8 mouse cellular contexts compared by ENCODE assay signal in genomic region chr19:5023621-5024479, GRCm38 (mm10). TPM values are rescaled to one million over a fixed set of nuclear protein-coding genes. Genes with fewer than 3 reads are reported as not detected.
DNase-seq lines count a peak whose midpoint lies in the region; ATAC-seq lines count a peak whose summit lies in the region.

Gene Slc29a2 (plus strand): TSS chr19:5023860.

- peak within 1 kb of the TSS; percentile 73 for H3K27ac ChIP-seq in forebrain, embryonic 11.5 days (ENCODE audit: low read depth, low read length)
- peak within 1 kb of the TSS; percentile 96 for H3K27ac ChIP-seq in heart, embryonic 16.5 days (ENCODE audit: low read length)
- H3K27ac ChIP-seq in liver, embryonic 15.5 days (replicated peaks) = peak within 1 kb of the TSS; percentile 77
- peak within 1 kb of the TSS; percentile 81 for H3K27ac ChIP-seq in neural tube, embryonic 11.5 days (ENCODE audit: low read depth, low read length)
- peak within 1 kb of the TSS; percentile 90 for H3K27ac ChIP-seq in stomach, embryonic 16.5 days (ENCODE audit: low read length)

- peak; percentile 67 to 80 for DNase-seq in CD8-positive naive resting alpha-beta T cell, adult 2 months (ENCODE audit: low read depth in 2 of 2, low spot score in 2 of 2)
- DNase-seq in c-Kit-positive CD71-negative TER-119-negative erythroid progenitor cells, embryonic 14.5 days (ENCODE audit: low read depth) = peak; percentile 84
- peak; percentile 96 for DNase-seq in forebrain, embryonic 11.5 days (ENCODE audit: low spot score)
- DNase-seq in kidney, postnatal 36 days = peak; percentile 95 to 96
- DNase-seq in neural tube, embryonic 11.5 days (ENCODE audit: low spot score) = peak; percentile 93

- 0 out of 2 replicates have a peak, but pooled peaks cover 2% of the 10 kb centered on the region for H3K4me1 ChIP-seq in forebrain, embryonic 11.5 days (replicated peaks; ENCODE audit: control insufficient read depth, insufficient read depth, low read length)
- peaks cover 6% of the 10 kb centered on the region for H3K4me1 ChIP-seq in heart, embryonic 16.5 days (ENCODE audit: control insufficient read depth, insufficient read depth, low read length)
- H3K4me1 ChIP-seq in liver, embryonic 15.5 days (replicated peaks) = peaks cover 20% of the 10 kb centered on the region
- peaks cover 6% of the 10 kb centered on the region; the same call in 1 of the 2 replicates for H3K4me1 ChIP-seq in neural tube, embryonic 11.5 days (ENCODE audit: control insufficient read depth, insufficient read depth, low read length)
- H3K4me1 ChIP-seq in stomach, embryonic 16.5 days (ENCODE audit: control insufficient read depth, insufficient read depth, low read length) = 0 out of 2 replicates have a peak, but pooled peaks cover 3% of the 10 kb centered on the region

- under 1% methylated on average over 61 of the region's 62 CpGs for WGBS in forebrain, embryonic 11.5 days
- under 1% methylated on average over 62 of the region's 62 CpGs for WGBS in heart, embryonic 16.5 days
- under 1% methylated on average over 62 of the region's 62 CpGs for WGBS in liver, embryonic 15.5 days (ENCODE audit: insufficient replicate concordance)
- under 1% methylated on average over 62 of the region's 62 CpGs for WGBS in neural tube, embryonic 11.5 days
- WGBS in stomach, embryonic 16.5 days = under 1% methylated on average over 59 of the region's 62 CpGs

- H3K36me3 ChIP-seq in forebrain, embryonic 11.5 days (ENCODE audit: control insufficient read depth, insufficient read depth, low read length) = no peaks in the 10 kb centered on the region; the same call in 1 of the 2 replicates
- H3K36me3 ChIP-seq in heart, embryonic 16.5 days (ENCODE audit: control insufficient read depth, insufficient read depth) = peaks cover 18% of the 10 kb centered on the region
- H3K36me3 ChIP-seq in liver, embryonic 15.5 days (replicated peaks) = no peaks in the 10 kb centered on the region
- no peaks in the 10 kb centered on the region for H3K36me3 ChIP-seq in neural tube, embryonic 11.5 days (ENCODE audit: control insufficient read depth, insufficient read depth, low read length)
- H3K36me3 ChIP-seq in stomach, embryonic 16.5 days (ENCODE audit: control insufficient read depth, insufficient read depth, low read length) = no peaks in the 10 kb centered on the region

- H3K27me3 ChIP-seq in forebrain, embryonic 11.5 days (ENCODE audit: control insufficient read depth, insufficient read depth, low read length) = no peaks in the 10 kb centered on the region
- H3K27me3 ChIP-seq in heart, embryonic 16.5 days (ENCODE audit: control insufficient read depth, insufficient read depth, low read length) = no peaks in the 10 kb centered on the region
- 0 out of 2 replicates have a peak, but pooled peaks cover 5% of the 10 kb centered on the region for H3K27me3 ChIP-seq in liver, embryonic 15.5 days
- H3K27me3 ChIP-seq in neural tube, embryonic 11.5 days (ENCODE audit: control insufficient read depth, insufficient read depth, low read length) = no peaks in the 10 kb centered on the region
- H3K27me3 ChIP-seq in stomach, embryonic 16.5 days (ENCODE audit: control insufficient read depth, insufficient read depth, low read length) = no peaks in the 10 kb centered on the region

- H3K9ac ChIP-seq in forebrain, embryonic 11.5 days (ENCODE audit: low read length) = peak within 1 kb of the TSS; percentile 82
- peak within 1 kb of the TSS; percentile 90 for H3K9ac ChIP-seq in heart, embryonic 16.5 days (ENCODE audit: low read length)
- H3K9ac ChIP-seq in liver, embryonic 15.5 days = peak within 1 kb of the TSS; percentile 62
- peak within 1 kb of the TSS; percentile 85 for H3K9ac ChIP-seq in neural tube, embryonic 11.5 days (ENCODE audit: low read length)
- H3K9ac ChIP-seq in stomach, embryonic 16.5 days (ENCODE audit: low read length) = peak within 1 kb of the TSS; percentile 87

- peak within 1 kb of the TSS; percentile 49 for H3K4me3 ChIP-seq in forebrain, embryonic 11.5 days (ENCODE audit: low read depth, low read length)
- H3K4me3 ChIP-seq in heart, embryonic 16.5 days (ENCODE audit: low read length) = peak within 1 kb of the TSS; percentile 84
- H3K4me3 ChIP-seq in liver, embryonic 15.5 days (replicated peaks) = peak within 1 kb of the TSS; percentile 71
- peak within 1 kb of the TSS; percentile 61 for H3K4me3 ChIP-seq in neural tube, embryonic 11.5 days (ENCODE audit: low read depth, low read length)
- peak within 1 kb of the TSS; percentile 67 for H3K4me3 ChIP-seq in stomach, embryonic 16.5 days (replicated peaks; ENCODE audit: low read length)

- H3K9me3 ChIP-seq in forebrain, embryonic 11.5 days (ENCODE audit: control insufficient read depth, low read length) = no peaks in the 10 kb centered on the region
- H3K9me3 ChIP-seq in heart, embryonic 16.5 days (replicated peaks; ENCODE audit: control insufficient read depth, low read length) = no peaks in the 10 kb centered on the region
- H3K9me3 ChIP-seq in liver, embryonic 15.5 days (replicated peaks) = no peaks in the 10 kb centered on the region
- H3K9me3 ChIP-seq in neural tube, embryonic 11.5 days (ENCODE audit: control insufficient read depth, low read length) = no peaks in the 10 kb centered on the region
- H3K9me3 ChIP-seq in stomach, embryonic 16.5 days (replicated peaks; ENCODE audit: control insufficient read depth, low read length) = no peaks in the 10 kb centered on the region

- H3K4me2 ChIP-seq in forebrain, embryonic 11.5 days (ENCODE audit: low read depth, low read length, severe bottlenecking) = peak within 1 kb of the TSS; percentile 84
- peak within 1 kb of the TSS; percentile 91 for H3K4me2 ChIP-seq in heart, embryonic 16.5 days (ENCODE audit: low read depth, low read length)
- peak within 1 kb of the TSS; percentile 95 for H3K4me2 ChIP-seq in liver, embryonic 15.5 days
- peak within 1 kb of the TSS; percentile 86 for H3K4me2 ChIP-seq in neural tube, embryonic 11.5 days (ENCODE audit: low read depth)
- H3K4me2 ChIP-seq in stomach, embryonic 16.5 days (ENCODE audit: low read depth, low read length) = peak within 1 kb of the TSS; percentile 86

- peak; percentile 96 for ATAC-seq in forebrain, embryonic 11.5 days (replicated peaks; ENCODE audit: low FRiP score)
- peak; percentile 97 for ATAC-seq in heart, embryonic 16.5 days (replicated peaks; ENCODE audit: extremely low read depth, insufficient read depth, low FRiP score)
- peak; percentile 86 for ATAC-seq in liver, embryonic 15.5 days (ENCODE audit: insufficient read depth)
- ATAC-seq in neural tube, embryonic 11.5 days (ENCODE audit: insufficient read depth, low FRiP score, low TSS enrichment) = peak; percentile 95
- peak; percentile 98 for ATAC-seq in stomach, embryonic 16.5 days (ENCODE audit: insufficient read depth, low FRiP score)

RNA-seq across cellular contexts. Expression of gene Slc29a2, which starts in this region (rescaled TPM):
- 5.5 and 8.3 TPM in 2 replicates for polyA plus RNA-seq in forebrain, embryonic 11.5 days (2014; fragmentation: Nextera tagmentation; extraction: Ambion mirVana)
- polyA plus RNA-seq in heart, embryonic 16.5 days (2015; fragmentation: Nextera tagmentation; extraction: Ambion mirVana) = 12.6 and 13.8 TPM in 2 replicates
- 0.86 and 0.97 TPM in 2 replicates for polyA plus RNA-seq in liver, embryonic 15.5 days (2015; fragmentation: Nextera tagmentation; extraction: Ambion mirVana)
- polyA plus RNA-seq in neural tube, embryonic 11.5 days (2014; fragmentation: Nextera tagmentation; extraction: Ambion mirVana) = 3.9 and 6.2 TPM in 2 replicates
- 3.1 and 3.3 TPM in 2 replicates for polyA plus RNA-seq in stomach, embryonic 16.5 days (2015; fragmentation: Nextera tagmentation; extraction: Ambion mirVana)

Comparison
In these comparisons a context has a peak if more than half of its experiments do, and no peak if none do; other contexts are left out.
1. Peak in every context shown above with its lines: DNase-seq, ATAC-seq, H3K4me3 ChIP-seq and H3K27ac ChIP-seq.
2. Peak in ATAC-seq, H3K4me3 ChIP-seq, H3K27ac ChIP-seq, H3K9ac ChIP-seq and H3K4me2 ChIP-seq in liver, embryonic 15.5 days; RNA of the gene not detected or under 1 TPM.